Mouse (Mus musculus): ENCODE results near the gene Rras2. TPM values are rescaled to one million over a fixed set of nuclear protein-coding genes. Genes with fewer than 3 reads are reported as not detected.
A peak's percentile ranks its signal among the peaks of the same experiment; 100 is the strongest.

Rras2 gene
- polyA plus RNA-seq, 1 experiment from 2014 or later, result 24.5 TPM

DNA sequence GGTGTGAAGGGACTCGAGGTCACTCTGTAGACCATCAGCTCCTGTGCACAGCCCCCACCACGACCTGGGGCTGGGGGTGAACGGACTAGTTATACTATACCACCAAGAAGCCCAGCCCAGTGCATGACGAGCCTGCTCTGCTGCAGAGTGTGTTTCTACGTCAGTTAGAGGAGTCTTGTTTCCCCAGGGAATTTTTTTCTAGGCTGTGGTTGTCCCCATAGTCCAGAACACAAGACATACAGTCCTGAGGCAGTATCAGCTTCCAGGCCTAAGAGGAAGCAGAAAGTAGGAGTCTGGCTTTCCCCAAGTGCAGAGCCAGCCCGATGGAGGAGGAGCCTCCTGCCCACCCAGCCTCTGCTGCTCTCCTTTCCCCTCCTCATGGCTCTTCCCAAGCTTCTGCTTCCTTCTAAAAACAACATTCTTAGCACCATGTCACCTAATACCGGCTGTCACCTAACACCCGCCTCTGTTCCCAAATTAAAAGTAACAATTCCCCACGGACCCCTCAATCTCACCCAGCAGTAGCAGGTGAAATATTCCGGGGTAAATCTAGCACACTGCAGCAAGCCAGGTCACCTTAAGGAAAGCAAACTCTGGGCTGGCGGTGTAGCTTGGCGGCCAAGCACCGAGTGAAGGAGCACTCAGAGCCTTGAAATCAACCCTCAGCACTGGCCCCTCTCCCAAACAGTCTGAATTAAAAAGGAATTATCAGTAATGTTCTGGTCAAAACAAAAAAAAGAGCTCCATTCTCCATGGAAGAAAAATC, 45.5 kb downstream of the Rras2 start:
- no peak for ATAC-seq
- H3K27me3 ChIP-seq (replicated peaks; ENCODE audit: control insufficient read depth, insufficient read depth, low read length), result no peaks in the 10 kb centered on the region
- H3K4me3 ChIP-seq (ENCODE audit: low read depth, low read length), result no peak overlapping the region
- 27% methylated on average over 13 of the region's 13 CpGs for WGBS
- H3K9ac ChIP-seq (ENCODE audit: low read depth, low read length), result no peak overlapping the region
- H3K4me2 ChIP-seq (replicated peaks; ENCODE audit: low read depth), result no peak overlapping the region
- H3K36me3 ChIP-seq (ENCODE audit: control insufficient read depth, insufficient read depth), result no peaks in the 10 kb centered on the region
- H3K9me3 ChIP-seq (ENCODE audit: control insufficient read depth), result no peaks in the 10 kb centered on the region
- peak overlapping the region; percentile 46; the same call in 1 of the 2 replicates for H3K27ac ChIP-seq (ENCODE audit: low read depth, low read length)
- peaks cover 8% of the 10 kb centered on the region; the same call in 1 of the 2 replicates for H3K4me1 ChIP-seq (replicated peaks; ENCODE audit: control insufficient read depth, insufficient read depth, low read length)
- TF ChIP-seq CTCF (IDR thresholded peaks at IDR 0.05; ENCODE audit: low read depth), result no peak

DNA sequence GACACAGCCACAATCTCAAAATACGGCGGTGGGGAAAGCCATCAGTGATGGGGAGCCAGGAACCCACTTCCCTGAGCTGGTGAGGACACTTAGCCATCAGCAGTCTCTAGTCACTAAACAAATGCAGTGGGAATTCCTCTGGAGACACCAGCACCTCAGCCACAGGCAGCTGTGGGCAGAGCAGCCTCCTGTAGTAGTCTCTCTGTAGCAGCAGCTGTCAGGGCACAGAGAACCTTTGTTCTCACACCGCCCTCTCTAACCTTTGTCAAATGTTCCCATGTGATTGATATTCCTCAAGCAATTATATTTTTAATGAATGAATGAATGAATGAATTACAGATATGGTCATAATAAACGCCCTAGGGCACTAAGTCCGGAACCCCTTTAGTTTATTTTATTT, 46.2 kb downstream of the Rras2 start:
- no peaks in the 10 kb centered on the region for H3K27me3 ChIP-seq (replicated peaks; ENCODE audit: control insufficient read depth, insufficient read depth, low read length)
- no peak for TF ChIP-seq CTCF (IDR thresholded peaks at IDR 0.05; ENCODE audit: low read depth)
- no peaks in the 10 kb centered on the region for H3K36me3 ChIP-seq (ENCODE audit: control insufficient read depth, insufficient read depth)
- no peak overlapping the region for H3K4me2 ChIP-seq (replicated peaks; ENCODE audit: low read depth)
- 72% methylated on average over 5 of the region's 5 CpGs for WGBS
- ATAC-seq, result no peak
- H3K9me3 ChIP-seq (ENCODE audit: control insufficient read depth), result no peaks in the 10 kb centered on the region
- H3K27ac ChIP-seq (ENCODE audit: low read depth, low read length), result no peak overlapping the region
- no peak overlapping the region for H3K9ac ChIP-seq (ENCODE audit: low read depth, low read length)
- peaks cover 8% of the 10 kb centered on the region for H3K4me1 ChIP-seq (replicated peaks; ENCODE audit: control insufficient read depth, insufficient read depth, low read length)
- H3K4me3 ChIP-seq (ENCODE audit: low read depth, low read length), result no peak overlapping the region

DNA sequence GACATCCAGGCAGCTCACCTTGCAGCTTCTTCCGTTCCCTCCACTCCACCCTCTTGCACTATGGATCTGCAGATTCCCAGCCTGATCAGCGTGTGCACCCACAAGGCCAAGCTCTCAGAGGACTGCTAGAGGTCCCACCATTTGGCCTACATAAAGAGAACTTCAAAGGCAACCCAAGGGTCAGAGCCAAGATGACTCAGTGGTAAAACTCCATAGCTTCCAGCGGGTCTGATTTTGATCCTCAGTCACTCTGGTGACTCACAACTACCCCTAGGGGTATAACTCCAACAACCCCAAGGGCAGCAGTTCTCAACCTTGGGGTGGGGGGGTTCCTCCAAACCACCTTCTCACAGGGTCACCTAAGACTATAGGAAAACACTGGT, 47.1 kb downstream of the Rras2 start:
- 80% methylated on average over 3 of the region's 3 CpGs for WGBS
- H3K9me3 ChIP-seq (ENCODE audit: control insufficient read depth), result no peaks in the 10 kb centered on the region
- H3K4me1 ChIP-seq (replicated peaks; ENCODE audit: control insufficient read depth, insufficient read depth, low read length), result peaks cover 11% of the 10 kb centered on the region
- ATAC-seq, result no peak
- H3K27me3 ChIP-seq (replicated peaks; ENCODE audit: control insufficient read depth, insufficient read depth, low read length), result no peaks in the 10 kb centered on the region
- no peak overlapping the region for H3K27ac ChIP-seq (ENCODE audit: low read depth, low read length)
- H3K4me2 ChIP-seq (replicated peaks; ENCODE audit: low read depth), result no peak overlapping the region
- TF ChIP-seq CTCF (IDR thresholded peaks at IDR 0.05; ENCODE audit: low read depth), result no peak
- H3K4me3 ChIP-seq (ENCODE audit: low read depth, low read length), result no peak overlapping the region
- H3K36me3 ChIP-seq (ENCODE audit: control insufficient read depth, insufficient read depth), result no peaks in the 10 kb centered on the region
- H3K9ac ChIP-seq (ENCODE audit: low read depth, low read length), result no peak overlapping the region

DNA sequence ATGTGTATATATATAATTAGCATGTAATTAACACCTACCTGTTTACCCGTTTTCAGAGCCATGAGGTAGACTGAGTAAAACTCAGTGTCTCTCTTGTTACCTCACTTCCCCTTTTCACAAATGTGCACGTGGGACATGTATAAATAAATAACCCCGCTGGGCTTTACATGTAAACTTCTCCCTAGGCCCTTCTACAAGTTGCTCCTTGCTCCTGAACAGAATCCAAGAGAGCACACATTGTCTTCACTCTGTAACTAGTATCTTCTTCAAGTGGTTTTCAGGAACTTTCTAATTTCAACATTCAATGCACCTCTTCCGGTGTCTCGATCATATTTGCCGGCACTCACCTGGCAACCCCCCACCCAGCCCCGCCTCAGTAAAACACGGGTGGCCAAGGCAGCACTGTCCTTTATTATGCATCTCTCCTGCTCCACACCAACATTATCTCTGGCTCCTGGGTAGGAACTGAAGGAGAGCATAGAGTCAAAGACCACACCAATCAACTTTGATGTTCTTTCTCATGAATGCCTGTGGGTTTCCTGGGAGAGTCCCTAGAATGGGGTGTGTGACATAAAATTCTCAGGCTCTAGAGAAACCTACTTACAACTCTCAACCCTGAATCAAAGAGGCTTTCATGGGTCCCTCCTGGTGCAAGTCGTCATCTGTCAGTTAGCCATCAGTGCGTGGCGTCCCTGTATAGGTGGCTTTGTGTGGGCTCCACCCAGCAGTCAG, 47.7 kb downstream of the Rras2 start:
- no peak overlapping the region for H3K4me2 ChIP-seq (replicated peaks; ENCODE audit: low read depth)
- no peaks in the 10 kb centered on the region for H3K9me3 ChIP-seq (ENCODE audit: control insufficient read depth)

DNA sequence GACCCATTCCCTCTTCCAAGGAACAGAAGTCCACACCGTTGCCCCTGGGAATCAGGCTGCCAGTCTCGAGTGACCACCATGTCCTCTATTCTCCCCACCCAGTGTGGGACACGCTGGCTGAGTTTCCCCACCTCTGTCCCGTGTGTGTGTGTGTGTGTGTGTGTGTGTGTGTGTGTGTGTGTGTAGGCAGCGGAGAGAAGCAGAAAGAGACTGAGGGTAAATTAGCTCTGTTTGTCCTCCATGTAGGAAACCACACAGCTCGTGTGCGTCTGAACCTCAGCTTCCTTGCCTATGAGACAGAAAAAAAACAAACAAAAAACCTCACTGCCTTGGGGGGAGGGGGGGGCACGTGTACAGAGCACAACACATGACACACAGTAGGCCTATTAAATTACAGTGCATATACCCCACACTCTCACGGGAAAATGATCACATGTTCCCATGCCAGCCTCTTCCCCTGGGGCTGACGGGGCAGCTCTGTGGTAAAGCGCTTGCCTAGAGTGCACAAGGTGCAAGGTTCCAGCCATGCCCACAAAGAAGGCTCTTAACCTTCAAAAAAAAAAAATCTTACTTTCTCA, 48.5 kb downstream of the Rras2 start:
- no peak for TF ChIP-seq CTCF (IDR thresholded peaks at IDR 0.05; ENCODE audit: low read depth)
- WGBS, result 72% methylated on average over 11 of the region's 11 CpGs
- Histone ChIP-seq H3K4me3 (ENCODE audit: low read depth, low read length) (no peak overlapping the region), H3K4me1 (replicated peaks; ENCODE audit: control insufficient read depth, insufficient read depth, low read length) (peaks cover 8% of the 10 kb centered on the region), H3K27ac (ENCODE audit: low read depth, low read length) (no peak overlapping the region), H3K9me3 (ENCODE audit: control insufficient read depth) (no peaks in the 10 kb centered on the region), H3K9ac (ENCODE audit: low read depth, low read length) (no peak overlapping the region), H3K36me3 (ENCODE audit: control insufficient read depth, insufficient read depth) (no peaks in the 10 kb centered on the region), H3K4me2 (replicated peaks; ENCODE audit: low read depth) (no peak overlapping the region), H3K27me3 (replicated peaks; ENCODE audit: control insufficient read depth, insufficient read depth, low read length) (no peaks in the 10 kb centered on the region)
- ATAC-seq, result no peak

More for the DNA sequence above, 47.7 kb downstream of the Rras2 start:
- peaks cover 11% of the 10 kb centered on the region for H3K4me1 ChIP-seq (replicated peaks; ENCODE audit: control insufficient read depth, insufficient read depth, low read length)
- no peak overlapping the region for H3K9ac ChIP-seq (ENCODE audit: low read depth, low read length)
- no peak for TF ChIP-seq CTCF (IDR thresholded peaks at IDR 0.05; ENCODE audit: low read depth)
- H3K4me3 ChIP-seq (ENCODE audit: low read depth, low read length), result no peak overlapping the region
- no peaks in the 10 kb centered on the region for H3K36me3 ChIP-seq (ENCODE audit: control insufficient read depth, insufficient read depth)
- WGBS, result 74% methylated on average over 11 of the region's 11 CpGs
- ATAC-seq, result no peak
- H3K27me3 ChIP-seq (replicated peaks; ENCODE audit: control insufficient read depth, insufficient read depth, low read length), result no peaks in the 10 kb centered on the region
- H3K27ac ChIP-seq (ENCODE audit: low read depth, low read length), result no peak overlapping the region

DNA sequence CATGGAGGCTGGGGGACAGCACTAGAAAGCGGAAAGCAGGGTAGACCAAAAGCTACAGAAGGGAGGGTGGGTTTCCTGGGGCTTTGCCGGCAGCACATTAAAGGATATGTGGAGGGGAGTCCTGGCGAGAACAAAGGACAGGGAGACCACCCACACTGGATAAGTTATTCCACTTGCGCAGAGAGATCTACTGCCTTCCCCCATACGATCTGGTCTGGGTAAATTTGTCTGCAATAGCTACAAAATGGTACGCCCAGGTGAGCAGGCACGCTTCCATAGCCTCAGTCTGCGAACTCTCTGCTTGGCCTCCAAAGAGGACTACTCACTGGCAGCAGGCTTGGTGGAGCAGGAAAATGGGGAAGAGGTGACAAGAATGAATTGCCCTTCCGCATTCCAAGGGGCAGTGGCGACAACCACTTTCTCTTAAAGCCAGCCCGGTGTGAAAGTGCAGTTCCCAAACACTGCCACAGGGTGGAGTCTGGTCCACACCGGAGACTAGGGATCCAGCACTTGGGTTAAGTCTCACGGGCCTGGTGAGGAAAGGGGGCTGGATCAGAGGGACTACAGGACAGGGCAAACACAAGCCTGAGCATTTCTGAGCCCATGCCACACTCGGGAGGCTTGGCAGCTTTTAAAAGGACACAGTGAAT, 50.9 kb downstream of the Rras2 start:
- Histone ChIP-seq H3K27ac (ENCODE audit: low read depth, low read length) (no peak overlapping the region), H3K36me3 (ENCODE audit: control insufficient read depth, insufficient read depth) (no peaks in the 10 kb centered on the region), H3K9ac (ENCODE audit: low read depth, low read length) (no peak overlapping the region), H3K9me3 (ENCODE audit: control insufficient read depth) (no peaks in the 10 kb centered on the region), H3K4me1 (replicated peaks; ENCODE audit: control insufficient read depth, insufficient read depth, low read length) (peaks cover 2% of the 10 kb centered on the region; the same call in 1 of the 2 replicates), H3K4me2 (replicated peaks; ENCODE audit: low read depth) (peak overlapping the region; percentile 58), H3K4me3 (ENCODE audit: low read depth, low read length) (peak overlapping the region; percentile 16; the same call in 1 of the 2 replicates), H3K27me3 (replicated peaks; ENCODE audit: control insufficient read depth, insufficient read depth, low read length) (no peaks in the 10 kb centered on the region)
- 16% methylated on average over 14 of the region's 14 CpGs for WGBS
- peak; percentile 70 for ATAC-seq
- TF ChIP-seq CTCF (IDR thresholded peaks at IDR 0.05; ENCODE audit: low read depth), result peak; percentile 98
